Mouse (Mus musculus): ENCODE results near the gene Krt14. TPM values are rescaled to one million over a fixed set of nuclear protein-coding genes. Genes with fewer than 3 reads are reported as not detected.
"Not testable (repeated sequence)": the region's sequence is repeated elsewhere in the genome, so short reads cannot be mapped to it uniquely, and the experiment has no call there.

The Krt14 gene
- not detected for total RNA-seq (2022)

- no peak for DNase-seq (ENCODE audit: low spot score in 2 of 2)
Measured at GRCm38 (mm10) chr11:100207498-100207897, at the start of gene Krt14. Krt14 (minus strand) TSS chr11:100207548.

- DNase-seq (ENCODE audit: low spot score in 2 of 2), result no peak
Measured at GRCm38 (mm10) chr11:100255514-100255913, 48.2 kb upstream of the Krt14 start.

DNA sequence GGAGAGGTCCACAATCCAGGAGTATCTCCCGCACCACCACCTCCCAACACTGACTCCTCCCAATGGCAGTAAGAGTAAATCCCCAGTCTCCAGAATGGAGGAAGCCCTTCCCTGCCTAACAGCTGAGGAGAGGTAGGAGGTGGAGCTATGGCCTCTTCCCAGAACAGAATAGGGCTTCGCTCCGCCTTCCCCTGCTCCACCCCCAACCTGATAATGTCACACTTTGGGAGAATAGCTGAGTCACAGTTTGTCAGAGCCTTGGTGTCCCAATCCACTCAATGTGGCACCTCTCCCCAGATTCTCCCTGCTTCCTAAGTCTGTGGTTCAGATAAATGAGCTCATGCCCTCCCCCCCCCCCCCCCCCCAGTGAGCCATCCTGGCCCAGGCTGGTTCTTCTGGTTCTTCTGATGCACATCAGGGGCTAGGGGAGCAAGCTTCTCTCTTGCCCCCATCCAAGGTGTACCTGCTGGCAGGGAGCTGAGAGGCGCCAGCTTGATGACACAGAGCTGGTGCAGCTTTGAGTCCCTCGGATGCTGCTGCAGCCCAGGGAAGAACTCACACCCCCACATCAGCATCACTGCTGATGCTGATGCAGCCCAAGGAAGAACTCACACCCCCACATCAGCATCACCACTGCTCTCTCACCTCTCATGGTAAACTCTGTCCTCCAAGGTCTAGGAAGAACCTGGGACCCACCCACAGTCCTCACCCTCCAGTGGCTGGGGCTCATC, 47.2 kb upstream of the Krt14 start:
- DNase-seq (ENCODE audit: low spot score in 2 of 2), result no peak

DNA sequence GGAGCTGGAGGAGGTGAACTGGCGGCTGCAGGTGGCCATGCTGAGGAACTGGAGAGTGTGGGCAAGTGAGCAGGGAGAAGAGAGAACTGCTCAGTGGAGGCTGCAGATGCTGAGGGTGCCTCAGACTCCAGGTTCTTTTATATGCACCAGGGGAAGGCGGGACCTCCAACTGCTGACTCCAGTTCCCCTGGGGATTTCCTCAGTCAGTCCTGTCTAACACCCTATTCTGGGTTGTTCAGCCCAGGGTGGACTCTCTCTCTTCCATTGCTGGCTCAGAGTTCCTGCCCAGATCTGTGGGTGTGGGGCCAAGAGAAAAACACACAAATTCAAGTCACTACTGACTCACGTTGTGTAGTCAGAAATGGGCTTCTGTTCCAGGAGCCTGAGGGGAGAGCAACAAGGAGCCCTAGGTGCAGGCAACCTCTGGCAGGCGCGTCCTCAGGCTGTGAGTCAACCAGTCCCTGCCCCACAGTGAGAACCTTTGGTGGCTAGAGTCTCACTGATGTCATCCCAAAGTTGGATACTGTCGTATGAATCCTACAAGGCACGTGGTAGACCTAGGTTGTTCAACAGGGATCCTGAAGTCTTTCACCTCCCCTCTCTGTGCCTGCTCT, 41.6 kb upstream of the Krt14 start, which contains the start of gene Krt16:
Gene Krt16 (minus strand): TSS at position 51 of the 614 bp plus-strand sequence.
- no peak for DNase-seq (ENCODE audit: low spot score in 2 of 2)

- not testable (repeated sequence) for DNase-seq (ENCODE audit: low spot score in 2 of 2)
Measured at GRCm38 (mm10) chr11:100246471-100246870, 39.1 kb upstream of the Krt14 start.

DNA sequence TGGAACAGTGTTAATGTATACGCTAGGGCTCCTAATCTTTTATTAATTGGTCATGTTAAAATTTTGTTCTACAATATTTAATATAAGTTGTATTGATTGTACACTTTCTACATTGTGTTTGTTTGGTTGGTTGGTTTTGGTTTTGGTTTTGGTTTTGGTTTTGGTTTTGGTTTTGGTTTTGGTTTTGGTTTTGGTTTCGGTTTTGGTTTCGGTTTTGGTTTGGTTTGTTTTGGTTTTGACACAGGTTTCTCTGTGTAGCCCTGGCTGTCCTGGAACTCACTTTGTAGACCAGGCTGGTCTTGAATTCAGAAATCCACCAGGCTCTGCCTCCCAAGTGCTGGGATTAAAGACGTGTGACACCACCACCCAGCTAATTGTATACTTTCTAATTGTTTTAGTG, 32.9 kb upstream of the Krt14 start:
- not testable (repeated sequence) for DNase-seq (ENCODE audit: low spot score in 2 of 2)

DNA sequence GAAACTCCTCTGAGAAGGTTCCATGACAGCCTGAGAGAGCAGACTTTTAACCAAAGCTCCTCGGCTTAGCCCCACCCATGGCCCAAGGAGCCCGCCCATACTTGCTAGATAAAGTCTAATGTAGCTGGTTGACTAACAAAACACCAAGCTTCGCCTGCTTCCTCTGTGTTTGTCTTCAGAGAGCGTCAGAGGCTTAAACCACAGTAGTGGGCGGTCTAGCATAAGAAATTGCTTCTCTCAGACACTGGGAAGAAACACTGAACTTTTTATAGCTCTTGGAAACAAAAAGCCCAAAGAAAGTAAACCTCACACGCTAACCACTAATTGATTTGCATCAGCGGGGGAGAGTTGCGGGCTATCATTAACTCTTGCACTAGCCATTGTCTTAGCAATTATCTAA, 14.4 kb upstream of the Krt14 start:
- no peak for DNase-seq (ENCODE audit: low spot score in 2 of 2)

DNA sequence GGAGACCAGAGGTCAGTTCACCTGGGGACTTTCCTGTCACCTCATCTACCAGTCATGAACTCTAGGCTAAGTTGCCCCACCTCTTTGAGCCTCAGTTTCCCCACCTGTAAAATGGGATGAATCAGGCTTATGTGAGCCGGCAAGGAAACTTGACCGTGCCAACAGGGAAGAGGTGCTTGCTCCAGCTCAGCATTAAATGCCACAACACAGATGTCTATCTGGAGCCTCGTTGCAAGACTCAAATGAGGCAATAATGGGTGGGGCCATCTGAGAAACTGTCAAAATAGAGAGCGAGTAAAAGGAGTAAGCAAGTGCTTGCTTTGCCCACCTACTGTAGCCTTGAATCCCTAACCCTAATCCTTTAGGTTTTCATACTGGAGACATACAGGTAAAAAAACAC, 12.0 kb upstream of the Krt14 start:
- DNase-seq (ENCODE audit: low spot score in 2 of 2), result no peak

DNA sequence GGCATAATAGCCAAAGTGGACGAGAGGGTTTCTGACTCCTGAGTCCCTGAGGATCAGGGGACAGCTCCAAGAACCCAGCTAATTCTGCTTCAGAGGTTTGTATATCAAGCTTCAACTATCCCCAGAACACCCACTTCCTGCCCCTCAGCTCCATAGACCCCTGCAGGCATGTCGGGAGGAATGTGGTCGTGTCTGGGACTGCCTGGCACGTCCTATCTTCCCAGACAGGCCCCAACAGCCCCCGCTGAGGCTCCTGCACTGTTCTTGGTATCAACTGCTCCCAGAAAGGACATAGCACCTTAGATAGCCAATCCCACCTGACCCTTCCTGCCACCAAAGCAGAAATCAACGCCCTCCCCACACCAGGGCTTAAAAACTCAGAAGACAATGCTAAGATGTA, 1.2 kb upstream of the Krt14 start:
- no peak for DNase-seq (ENCODE audit: low spot score in 2 of 2)

GRCm38 (mm10) chr11:100203448-100203847, 3.9 kb downstream of the Krt14 start:
- DNase-seq (ENCODE audit: low spot score in 2 of 2), result no peak

DNA sequence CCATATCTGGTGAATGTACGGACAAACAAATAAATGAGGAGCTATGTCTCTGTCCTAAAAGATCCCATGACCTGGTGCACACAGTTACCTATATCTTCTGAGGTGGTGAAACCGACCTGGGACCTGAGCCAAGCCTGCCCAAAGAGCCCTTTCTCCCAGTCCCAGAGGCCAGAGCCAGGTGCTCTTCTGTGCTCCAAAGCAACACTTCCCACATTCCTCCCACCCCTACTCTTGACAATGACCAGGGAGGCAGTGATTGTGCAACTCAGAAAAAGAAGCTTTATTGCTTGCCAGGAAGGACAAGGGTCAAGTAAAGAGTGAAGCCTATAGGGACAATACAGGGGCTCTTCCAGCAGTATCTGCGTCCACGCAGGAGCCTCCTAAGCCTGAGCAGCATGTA, 4.4 kb downstream of the Krt14 start:
- no peak for DNase-seq (ENCODE audit: low spot score in 2 of 2)

DNA sequence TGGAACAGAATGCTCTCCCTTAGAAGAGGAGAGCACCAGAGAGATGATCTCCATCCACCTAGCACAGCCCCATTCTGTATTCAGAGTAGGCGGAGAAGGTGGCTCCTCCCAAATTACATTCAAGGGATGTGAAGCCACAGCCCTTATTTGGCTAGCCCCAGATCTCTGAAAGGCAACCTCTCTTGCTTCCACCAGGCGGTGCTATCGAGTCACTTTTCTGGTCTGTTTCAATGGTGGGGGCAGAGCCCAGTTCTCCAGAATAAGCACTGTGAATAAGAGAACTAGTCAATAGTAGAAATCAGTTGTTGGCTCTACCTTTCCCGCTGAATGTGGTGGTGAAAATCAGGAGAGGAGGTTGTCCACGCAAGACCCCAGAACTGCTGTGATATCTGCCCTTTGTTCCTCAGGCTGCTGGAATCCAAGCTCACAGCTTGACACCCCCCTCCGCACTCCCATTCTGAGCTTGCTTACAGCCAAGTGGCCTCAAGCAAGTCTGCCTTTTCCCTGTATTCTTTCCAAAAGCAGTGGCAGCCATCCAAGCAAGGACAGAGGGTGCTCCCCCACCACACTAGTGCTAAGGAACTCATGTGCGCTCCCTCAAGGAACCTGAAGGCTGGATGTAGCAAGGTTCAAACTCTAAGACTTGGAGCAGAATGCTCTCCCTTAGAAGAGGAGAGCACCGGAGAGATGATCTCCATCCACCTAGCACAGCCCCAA, 7.1 kb downstream of the Krt14 start:
- no peak for DNase-seq (ENCODE audit: low spot score in 2 of 2)

GRCm38 (mm10) chr11:100198666-100199065, 8.7 kb downstream of the Krt14 start:
- no peak for DNase-seq (ENCODE audit: low spot score in 2 of 2)

DNA sequence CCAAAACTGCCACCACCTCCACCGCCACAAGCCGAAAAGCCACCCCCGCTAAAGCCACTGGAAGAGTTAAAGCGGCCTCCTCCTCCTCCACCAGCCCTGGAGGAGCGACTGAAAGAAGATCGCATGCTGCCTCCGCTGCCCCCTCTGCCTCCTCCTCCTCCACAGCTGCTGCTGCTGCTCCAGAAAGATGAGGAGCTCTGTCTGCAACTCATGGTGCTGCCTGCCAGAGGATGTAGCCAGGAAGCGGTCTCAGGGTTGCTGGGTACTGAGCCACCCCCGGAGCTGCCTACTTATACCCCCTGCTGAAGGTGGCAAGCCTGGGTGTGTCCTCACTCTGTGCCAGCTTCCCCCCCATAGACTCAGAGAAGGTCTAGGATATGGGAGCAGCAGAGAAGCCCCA, 14.4 kb downstream of the Krt14 start, which contains the start of gene Krt9:
Gene Krt9 (minus strand): TSS at position 255 of the 400 bp plus-strand sequence.
- DNase-seq (ENCODE audit: low spot score in 2 of 2), result no peak

DNA sequence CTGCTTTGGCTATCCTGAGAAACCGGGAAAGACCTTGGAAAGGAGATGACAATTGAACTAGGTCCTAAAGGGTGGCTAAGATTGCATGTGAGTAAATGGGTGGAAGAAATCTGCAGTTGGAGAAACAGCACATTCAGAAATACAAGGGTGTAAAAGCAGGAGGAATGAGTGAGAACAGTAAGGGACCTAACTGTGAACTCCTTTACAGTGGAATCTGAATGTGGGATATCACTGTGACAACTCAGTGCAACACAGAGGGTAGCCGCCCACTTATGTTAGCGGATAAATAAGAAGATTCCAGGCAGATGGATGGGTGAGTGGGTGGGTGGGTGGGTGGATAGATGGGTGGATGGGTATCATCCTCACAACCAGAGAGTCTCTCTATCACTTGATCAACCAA, 15.5 kb downstream of the Krt14 start:
- no peak for DNase-seq (ENCODE audit: low spot score in 2 of 2)

GRCm38 (mm10) chr11:100186736-100187135, 20.6 kb downstream of the Krt14 start:
- no peak for DNase-seq (ENCODE audit: low spot score in 2 of 2)

DNA sequence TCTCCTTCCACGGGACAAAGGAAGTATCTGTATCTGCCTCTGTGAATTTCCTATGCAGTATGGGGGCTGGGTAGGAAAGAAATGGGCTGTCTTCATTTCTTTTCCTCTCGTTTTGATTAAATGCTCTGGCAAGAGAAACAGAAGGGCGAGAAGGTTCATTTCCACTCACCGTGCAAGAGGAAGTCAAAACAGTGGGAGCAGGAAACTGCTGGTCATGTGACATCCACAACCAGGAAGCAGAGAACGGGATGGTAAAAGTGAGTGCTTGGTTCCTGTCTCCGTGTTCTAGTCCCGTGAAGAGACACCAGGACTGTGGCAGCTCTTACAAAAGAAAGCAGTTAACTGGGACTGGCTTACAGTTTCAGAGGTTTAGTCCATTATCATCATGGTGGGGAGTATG, 25.6 kb downstream of the Krt14 start:
- DNase-seq (ENCODE audit: low spot score in 2 of 2), result no peak

DNA sequence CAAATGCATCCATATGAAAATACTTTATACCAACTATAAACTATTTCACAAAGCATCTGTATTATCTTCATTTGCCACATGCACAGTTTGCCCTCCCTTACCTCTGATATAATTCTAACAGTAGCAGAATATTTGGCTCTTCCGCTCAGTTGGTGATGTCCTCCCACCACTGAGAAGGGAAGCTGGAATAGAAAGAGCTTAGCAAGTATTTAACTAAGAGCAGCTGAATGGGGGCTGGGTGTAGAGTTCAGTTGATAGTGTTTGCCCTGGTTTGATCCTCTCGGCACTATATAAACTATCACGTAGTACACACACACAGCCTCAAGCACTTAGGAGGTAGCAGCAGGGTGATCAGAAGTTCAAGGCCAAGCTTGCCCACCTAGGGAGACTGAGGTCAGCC, 28.1 kb downstream of the Krt14 start:
- no peak for DNase-seq (ENCODE audit: low spot score in 2 of 2)

GRCm38 (mm10) chr11:100178307-100178706, 29.0 kb downstream of the Krt14 start:
- DNase-seq (ENCODE audit: low spot score in 2 of 2), result no peak

DNA sequence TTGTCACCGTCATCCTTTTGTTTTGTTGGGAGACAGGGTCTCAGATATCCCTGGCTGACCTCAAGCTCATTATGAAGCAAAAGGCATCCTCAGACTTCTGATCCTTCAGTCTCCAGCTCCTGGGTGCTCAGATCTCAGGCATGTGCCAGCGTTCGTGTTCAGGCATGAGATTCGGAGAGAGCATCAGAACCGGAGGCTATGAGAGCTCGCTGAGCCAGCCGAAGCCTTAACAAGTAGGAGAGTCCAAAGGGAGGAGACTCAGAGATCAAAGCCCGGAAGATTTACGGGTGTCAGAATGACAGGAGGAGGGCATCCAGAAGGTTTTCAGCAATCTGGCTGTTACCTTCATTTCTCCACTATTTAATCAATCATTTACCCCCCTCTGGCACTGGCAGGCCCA, 30.6 kb downstream of the Krt14 start:
- no peak for DNase-seq (ENCODE audit: low spot score in 2 of 2)

- peak; percentile 23 to 35 for DNase-seq (ENCODE audit: low spot score in 2 of 2)
Measured at GRCm38 (mm10) chr11:100168765-100169762, 38.3 kb downstream of the Krt14 start.
